Mouse (Mus musculus) thymus, adult 2 months (tissue): ENCODE measurements at regions not wholly inside any gene's neighbourhood (a gene's known extent, or its start where the extent isn't known, plus 50 kb on each side); places are given as distances from the start of the nearest gene placed in this dataset.

ENCODE experiments used
- DNase-seq: peaks from one replicate; pipeline ENCODE4 v3.0.0; 2021
- H3K27ac ChIP-seq: fragments of 200-500 bp; 2 replicates; pipeline ENCODE4 v1.5.1; 2012; ENCODE audit warnings: low read length, control low read depth; ENCODE audit not compliant: control insufficient read depth, insufficient read depth
- H3K27me3 ChIP-seq: fragments of 200-500 bp; 2 replicates; pipeline ENCODE4 v1.6.1; 2012; ENCODE audit warnings: mild to moderate bottlenecking, low read length, moderate library complexity, mixed read lengths; ENCODE audit not compliant: control insufficient read depth, insufficient read depth
- H3K36me3 ChIP-seq: fragments of 200-500 bp; 2 replicates; pipeline ENCODE4 v1.6.1; 2012; ENCODE audit warnings: mild to moderate bottlenecking, low read length, moderate library complexity; ENCODE audit not compliant: control insufficient read depth, insufficient read depth
- H3K4me1 ChIP-seq: fragments of 200-500 bp; replicated peaks from 2 replicates; pipeline ENCODE4 v1.6.1; 2012; ENCODE audit warnings: low read length; ENCODE audit not compliant: control insufficient read depth, insufficient read depth
- H3K4me3 ChIP-seq: fragments of 200-500 bp; 2 replicates; pipeline ENCODE4 v1.5.1; 2012; ENCODE audit warnings: mild to moderate bottlenecking, low read length, control low read depth, moderate library complexity; ENCODE audit not compliant: control insufficient read depth, insufficient read depth
- CTCF ChIP-seq: fragments of 200-500 bp; IDR thresholded peaks from 2 replicates; pipeline ENCODE4 v1.5.1; 2012; ENCODE audit warnings: mild to moderate bottlenecking, control low read depth, low read length, moderate library complexity, borderline replicate concordance; ENCODE audit not compliant: control insufficient read depth, poor library complexity, insufficient read depth; ENCODE audit errors: extremely low read depth
- POLR2A ChIP-seq: fragments of 200-500 bp; IDR thresholded peaks from 2 replicates; pipeline ENCODE4 v1.6.1; 2012; ENCODE audit warnings: mild to moderate bottlenecking, low read length, control low read depth, moderate library complexity; ENCODE audit not compliant: control insufficient read depth, poor library complexity, insufficient read depth; ENCODE audit errors: extremely low read depth
- WGBS: fragments of 180-500 bp; shearing (Covaris S2); methylation state at CpG from one replicate; pipeline ENCODE4 v1.1.7; 2018; 5-methylcytosine and 5-hydroxymethylcytosine counted together

DNA sequence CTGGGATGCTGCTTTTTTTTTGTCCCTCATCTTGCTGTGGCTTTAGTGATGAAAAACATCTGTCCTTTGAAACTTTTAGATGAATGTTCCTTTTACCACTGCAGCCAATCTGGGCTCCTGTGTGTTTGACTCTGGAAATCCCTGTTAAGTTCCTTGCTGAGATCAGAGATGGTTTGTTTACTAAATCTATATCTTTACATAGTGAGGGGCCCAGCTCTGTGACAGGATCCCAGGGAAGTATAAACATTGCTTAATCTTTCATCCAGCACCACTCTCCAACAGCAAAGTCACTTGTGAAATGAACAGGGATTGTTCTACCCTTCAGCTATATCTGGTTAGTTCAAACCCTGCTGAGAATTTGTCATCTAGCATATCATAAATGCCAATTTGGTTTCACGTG, 501.8 kb downstream of the Fat4 start:
- TF ChIP-seq POLR2A (no peak), CTCF (no peak)
- H3K27me3 ChIP-seq = no peaks in the 10 kb centered on the region
- 91% methylated on average over 1 of the region's 1 CpGs for WGBS

GRCm38 (mm10) chr3:39390442-39390841, 503.7 kb downstream of the Fat4 start:
- Histone ChIP-seq H3K36me3 (no peaks in the 10 kb centered on the region), H3K4me1 (no peaks in the 10 kb centered on the region), H3K27ac (no peak overlapping the region), H3K4me3 (no peak overlapping the region), H3K27me3 (no peaks in the 10 kb centered on the region)
- 72% methylated on average over 9 of the region's 9 CpGs for WGBS
- DNase-seq = no peak
- no peak for TF ChIP-seq CTCF
- TF ChIP-seq POLR2A = no peak

More for the DNA sequence above, 501.8 kb downstream of the Fat4 start:
- Histone ChIP-seq H3K4me3 (no peak overlapping the region), H3K27ac (no peak overlapping the region), H3K4me1 (no peaks in the 10 kb centered on the region), H3K36me3 (no peaks in the 10 kb centered on the region)
- DNase-seq = no peak

DNA sequence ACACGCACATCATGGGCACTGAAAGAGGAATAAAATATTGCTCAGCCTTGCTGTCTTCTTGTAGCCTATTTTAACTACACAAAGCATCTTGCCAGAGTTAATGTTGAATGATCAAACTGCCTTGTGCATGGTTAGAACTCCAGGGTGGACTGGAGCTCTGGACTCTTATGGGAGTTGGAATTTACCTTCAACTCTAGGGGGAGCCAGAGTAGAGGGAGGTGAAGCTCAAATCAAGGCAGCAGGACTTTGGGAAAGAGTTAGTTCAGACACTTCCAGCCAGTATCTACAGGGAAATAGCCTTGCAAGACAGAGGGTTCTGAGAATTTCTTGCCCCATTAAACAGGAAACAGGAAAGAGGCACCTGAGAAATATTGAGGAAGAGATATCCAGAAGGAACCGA, 505.3 kb downstream of the Fat4 start:
- H3K4me3 ChIP-seq = no peak overlapping the region
- 62% methylated on average over 2 of the region's 2 CpGs for WGBS
- H3K36me3 ChIP-seq = no peaks in the 10 kb centered on the region
- TF ChIP-seq CTCF (no peak), POLR2A (no peak)
- no peak overlapping the region for H3K27ac ChIP-seq
- DNase-seq = no peak
- no peaks in the 10 kb centered on the region for H3K27me3 ChIP-seq
- H3K4me1 ChIP-seq = no peaks in the 10 kb centered on the region

- no peak overlapping the region for H3K27ac ChIP-seq
- TF ChIP-seq CTCF = no peak
- no peaks in the 10 kb centered on the region for H3K27me3 ChIP-seq
- no peaks in the 10 kb centered on the region for H3K36me3 ChIP-seq
- H3K4me1 ChIP-seq = no peaks in the 10 kb centered on the region
- DNase-seq = no peak
- H3K4me3 ChIP-seq = no peak overlapping the region
Measured at GRCm38 (mm10) chr3:39396672-39397071, 509.9 kb downstream of the Fat4 start.

- Histone ChIP-seq H3K36me3 (no peaks in the 10 kb centered on the region), H3K4me1 (no peaks in the 10 kb centered on the region), H3K27me3 (no peaks in the 10 kb centered on the region), H3K27ac (no peak overlapping the region), H3K4me3 (no peak overlapping the region)
- WGBS = 84% methylated on average over 3 of the region's 3 CpGs
- TF ChIP-seq POLR2A = no peak
- TF ChIP-seq CTCF = no peak
- DNase-seq = no peak
Measured at GRCm38 (mm10) chr3:39397255-39397654, 510.5 kb downstream of the Fat4 start.

- Histone ChIP-seq H3K4me1 (no peaks in the 10 kb centered on the region), H3K36me3 (no peaks in the 10 kb centered on the region), H3K27ac (no peak overlapping the region), H3K27me3 (no peaks in the 10 kb centered on the region), H3K4me3 (no peak overlapping the region)
- TF ChIP-seq CTCF = no peak
- TF ChIP-seq POLR2A = no peak
- 97% methylated on average over 2 of the region's 2 CpGs for WGBS
- DNase-seq = no peak
Measured at GRCm38 (mm10) chr3:39397677-39398076, 510.9 kb downstream of the Fat4 start.

GRCm38 (mm10) chr3:39424778-39425642, 538.3 kb downstream of the Fat4 start:
- DNase-seq = no peak

More at GRCm38 (mm10) chr3:39424778-39425642, 538.3 kb downstream of the Fat4 start:
- H3K4me3 ChIP-seq = no peak overlapping the region
- no peak overlapping the region for H3K27ac ChIP-seq
- no peaks in the 10 kb centered on the region for H3K36me3 ChIP-seq
- TF ChIP-seq POLR2A = no peak
- TF ChIP-seq CTCF = no peak
- no peaks in the 10 kb centered on the region for H3K27me3 ChIP-seq
- no peaks in the 10 kb centered on the region for H3K4me1 ChIP-seq
- 87% methylated on average over 5 of the region's 5 CpGs for WGBS
